Mouse (Mus musculus) midbrain, postnatal 0 days (tissue): ENCODE data around the gene Lama4. TPM values are rescaled to one million over a fixed set of nuclear protein-coding genes. Genes with fewer than 3 reads are reported as not detected.
A peak's percentile ranks its signal among the peaks of the same experiment; 100 is the strongest.

ENCODE experiments used
- ATAC-seq: fragments of 200-750 bp; cut with Nextera tagmentation; 2 replicates; pipeline ENCODE4 v1.8.0; 2017; ENCODE audit warnings: moderate number of reproducible peaks, mild to moderate bottlenecking, moderate TSS enrichment, moderate library complexity; ENCODE audit not compliant: low FRiP score
- DNase-seq: peaks from one replicate; pipeline ENCODE4 v3.0.0-alpha.2; 2015; ENCODE audit warnings: low spot score
- H3K27ac ChIP-seq: fragments of 300-500 bp; sonication (generic); 2 replicates; pipeline ENCODE4 v1.5.1; 2014; ENCODE audit warnings: low read depth, mild to moderate bottlenecking, low read length, mixed read lengths
- H3K27me3 ChIP-seq: fragments of 300-500 bp; sonication (generic); 2 replicates; pipeline ENCODE4 v1.6.1; 2014; ENCODE audit warnings: low read length, control low read depth, mixed read lengths; ENCODE audit not compliant: insufficient read depth
- H3K36me3 ChIP-seq: fragments of 300-500 bp; sonication (generic); 2 replicates; pipeline ENCODE4 v1.6.1; 2014; ENCODE audit warnings: low read length, control low read depth, mixed read lengths; ENCODE audit not compliant: insufficient read depth
- H3K4me1 ChIP-seq: fragments of 300-500 bp; sonication (generic); 2 replicates; pipeline ENCODE4 v1.6.1; 2014; ENCODE audit warnings: mild to moderate bottlenecking, control low read depth, antibody characterized with exemption, low read length, mixed read lengths; ENCODE audit not compliant: insufficient read depth
- H3K4me2 ChIP-seq: fragments of 300-500 bp; sonication (generic); 2 replicates; pipeline ENCODE4 v1.6.1; 2014; ENCODE audit warnings: low read depth, mild to moderate bottlenecking, low read length, mixed read lengths; ENCODE audit not compliant: poor library complexity, severe bottlenecking
- H3K4me3 ChIP-seq: fragments of 300-500 bp; sonication (generic); 2 replicates; pipeline ENCODE4 v1.5.1; 2014; ENCODE audit warnings: low read depth, mild to moderate bottlenecking, low read length, moderate library complexity
- H3K9ac ChIP-seq: fragments of 300-500 bp; sonication (generic); replicated peaks from 2 replicates; pipeline ENCODE4 v1.6.1; 2014; ENCODE audit warnings: mild to moderate bottlenecking, low read length, moderate library complexity, mixed read lengths; ENCODE audit not compliant: poor library complexity, severe bottlenecking
- H3K9me3 ChIP-seq: fragments of 300-500 bp; sonication (generic); 2 replicates; pipeline ENCODE4 v1.6.1; 2016; ENCODE audit warnings: low read length, control low read depth
- CTCF ChIP-seq: IDR thresholded peaks from 2 replicates; pipeline ENCODE4 v1.5.1; 2016; ENCODE audit warnings: antibody characterized with exemption, mild to moderate bottlenecking
- WGBS: fragments of 180-500 bp; shearing (Covaris S2); extraction: QIAGEN DNeasy Blood & Tissue Kit; methylation state at CpG from one replicate; pipeline ENCODE4 v1.1.7; 2014; 5-methylcytosine and 5-hydroxymethylcytosine counted together
- polyA plus RNA-seq: library from polyadenylated mRNA; unstranded; fragments of >200 nt; fragmentation: Nextera tagmentation; extraction: Ambion mirVana; gene quantifications from 2 replicates; pipeline ENCODE4 v1.2.1, GENCODE M21; 2015
- total RNA-seq: library from RNA; depleted of rRNA; stranded (reverse); fragments of >200 nt; gene quantifications from 2 replicates; pipeline ENCODE4 v1.2.3, GENCODE M21; 2014; rRNA removed

The Lama4 gene
- total and polyA plus RNA-seq, 2 experiments from 2014 or later = 12.6 to 20.2 TPM

- H3K9ac ChIP-seq = no peak overlapping the region
- H3K36me3 ChIP-seq = peaks cover 15% of the 10 kb centered on the region
- H3K27ac ChIP-seq = no peak overlapping the region
- H3K9me3 ChIP-seq = no peaks in the 10 kb centered on the region
- H3K27me3 ChIP-seq = no peaks in the 10 kb centered on the region
- no peak overlapping the region for H3K4me2 ChIP-seq
- WGBS = 87% methylated on average over 14 of the region's 14 CpGs
- no peak for TF ChIP-seq CTCF
- ATAC-seq (no peak), DNase-seq (no peak)
- H3K4me1 ChIP-seq = no peaks in the 10 kb centered on the region
- no peak overlapping the region for H3K4me3 ChIP-seq
These were observed 175.5 kb downstream of the Lama4 start for GRCm38 (mm10) chr10:39140843-39141242.

DNA sequence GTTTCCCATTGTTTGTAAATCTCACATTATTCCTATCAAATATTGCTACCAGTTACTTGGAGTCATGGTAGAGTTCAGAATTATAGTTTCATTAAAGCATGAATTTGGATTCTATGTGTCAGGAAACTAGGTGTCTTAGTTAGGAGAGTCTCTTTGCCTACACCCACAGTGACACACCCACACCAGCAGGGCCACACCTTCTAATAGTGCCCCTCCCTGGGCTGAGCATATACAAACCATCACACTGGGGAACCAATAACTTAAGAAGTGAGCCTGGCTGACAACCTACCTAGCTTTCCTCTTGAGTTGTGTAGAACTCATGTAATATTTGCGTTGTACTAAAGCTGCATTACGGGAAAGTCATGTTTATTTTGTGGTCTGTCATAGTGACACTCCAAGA, 176.1 kb downstream of the Lama4 start:
- ATAC-seq (no peak), DNase-seq (no peak)
- WGBS = 96% methylated on average over 2 of the region's 2 CpGs
- Histone ChIP-seq H3K9ac (no peak overlapping the region), H3K27me3 (no peaks in the 10 kb centered on the region), H3K27ac (no peak overlapping the region), H3K4me2 (no peak overlapping the region), H3K4me1 (no peaks in the 10 kb centered on the region), H3K9me3 (no peaks in the 10 kb centered on the region), H3K36me3 (peaks cover 15% of the 10 kb centered on the region), H3K4me3 (no peak overlapping the region)
- TF ChIP-seq CTCF = no peak

GRCm38 (mm10) chr10:39142216-39142615, 176.9 kb downstream of the Lama4 start:
- DNase-seq = no peak
- no peak overlapping the region for H3K4me3 ChIP-seq
- H3K4me1 ChIP-seq = no peaks in the 10 kb centered on the region
- no peak overlapping the region for H3K27ac ChIP-seq
- H3K27me3 ChIP-seq = no peaks in the 10 kb centered on the region
- no peak for TF ChIP-seq CTCF
- no peak overlapping the region for H3K4me2 ChIP-seq
- peaks cover 12% of the 10 kb centered on the region for H3K36me3 ChIP-seq
- H3K9me3 ChIP-seq = no peaks in the 10 kb centered on the region
- ATAC-seq = no peak
- 83% methylated on average over 12 of the region's 12 CpGs for WGBS
- H3K9ac ChIP-seq = no peak overlapping the region

DNA sequence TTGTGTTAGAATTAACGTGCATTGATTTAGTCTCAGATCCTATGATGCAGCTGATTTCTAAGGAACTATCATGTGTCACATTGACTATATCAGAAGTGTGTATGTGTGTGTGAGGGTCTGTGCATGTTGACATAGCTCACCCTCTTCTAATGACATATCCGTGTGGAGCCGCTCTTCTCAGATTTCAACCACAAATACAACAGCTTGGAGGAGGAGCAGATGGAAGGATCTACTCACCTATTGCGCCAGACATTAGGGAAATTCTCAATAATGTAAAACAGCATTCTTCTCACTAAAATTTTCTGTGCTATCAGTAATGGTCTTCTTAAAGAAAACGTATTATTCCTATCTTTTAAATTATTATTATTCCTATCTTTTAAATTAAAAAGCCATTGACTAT, 191.4 kb downstream of the Lama4 start:
- H3K27ac ChIP-seq = no peak overlapping the region
- no peaks in the 10 kb centered on the region for H3K9me3 ChIP-seq
- no peak overlapping the region for H3K4me2 ChIP-seq
- no peaks in the 10 kb centered on the region for H3K27me3 ChIP-seq
- H3K4me1 ChIP-seq = no peaks in the 10 kb centered on the region
- ATAC-seq = no peak
- no peak for DNase-seq
- WGBS = 95% methylated on average over 5 of the region's 5 CpGs
- no peak overlapping the region for H3K9ac ChIP-seq
- no peaks in the 10 kb centered on the region for H3K36me3 ChIP-seq
- TF ChIP-seq CTCF = no peak
- H3K4me3 ChIP-seq = no peak overlapping the region

GRCm38 (mm10) chr10:39157321-39157720, 192.0 kb downstream of the Lama4 start:
- ATAC-seq (no peak), DNase-seq (no peak)
- TF ChIP-seq CTCF = no peak
- H3K4me2 ChIP-seq = no peak overlapping the region
- H3K4me1 ChIP-seq = no peaks in the 10 kb centered on the region
- no peaks in the 10 kb centered on the region for H3K9me3 ChIP-seq
- no peaks in the 10 kb centered on the region for H3K27me3 ChIP-seq
- no peak overlapping the region for H3K9ac ChIP-seq
- no peak overlapping the region for H3K27ac ChIP-seq
- no peak overlapping the region for H3K4me3 ChIP-seq
- no peaks in the 10 kb centered on the region for H3K36me3 ChIP-seq
- WGBS = 97% methylated on average over 1 of the region's 1 CpGs

DNA sequence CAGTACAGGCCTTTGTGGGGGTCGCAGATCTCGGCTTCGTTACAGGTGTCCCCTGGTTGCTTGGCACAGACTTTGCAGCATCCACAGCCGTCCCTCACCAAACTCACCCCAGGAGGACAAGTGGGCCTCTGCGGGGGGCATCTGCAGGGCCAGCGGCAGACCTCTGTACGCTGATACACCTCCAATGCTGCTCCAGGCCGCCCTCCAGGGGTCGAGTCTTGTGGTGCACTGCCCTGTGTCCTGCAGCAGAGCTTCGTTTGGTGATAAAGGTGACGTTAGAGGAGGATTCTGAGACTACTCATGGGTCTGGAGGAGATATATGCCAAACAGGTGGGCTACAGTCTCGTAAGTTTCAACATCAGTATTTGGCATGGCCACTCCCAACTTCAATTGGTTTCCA, 193.0 kb downstream of the Lama4 start:
- no peaks in the 10 kb centered on the region for H3K27me3 ChIP-seq
- no peak overlapping the region for H3K4me3 ChIP-seq
- no peak overlapping the region for H3K9ac ChIP-seq
- no peaks in the 10 kb centered on the region for H3K36me3 ChIP-seq
- TF ChIP-seq CTCF = 0 out of 2 replicates have a peak, but pooled peaks have one; percentile 20
- no peak overlapping the region for H3K4me2 ChIP-seq
- 64% methylated on average over 12 of the region's 12 CpGs for WGBS
- DNase-seq (no peak), ATAC-seq (no peak)
- no peaks in the 10 kb centered on the region for H3K9me3 ChIP-seq
- H3K4me1 ChIP-seq = no peaks in the 10 kb centered on the region
- H3K27ac ChIP-seq = no peak overlapping the region

Other genes starting within 250 kb of the Lama4 start
- gene Rfpl4b, start 143.7 kb upstream of the Lama4 start, total RNA-seq = not detected in 2 replicates
- gene Rfpl4b, start 143.7 kb upstream of the Lama4 start, polyA plus RNA-seq = not detected in 2 replicates
- 15.3 and 33.0 TPM in 2 replicates for gene Fam229b, start 168.4 kb downstream of the Lama4 start, total RNA-seq
- 44.4 and 44.6 TPM in 2 replicates for gene Fam229b, start 168.4 kb downstream of the Lama4 start, polyA plus RNA-seq
- gene Tube1, start 168.5 kb downstream of the Lama4 start, total RNA-seq = 7.6 and 8.6 TPM in 2 replicates
- gene Tube1, start 168.5 kb downstream of the Lama4 start, polyA plus RNA-seq = 2.4 and 3.6 TPM in 2 replicates
- 0.38 and 0.93 TPM in 2 replicates for gene Ccn6, start 198.3 kb downstream of the Lama4 start, total RNA-seq
- gene Ccn6, start 198.3 kb downstream of the Lama4 start, polyA plus RNA-seq = 0.32 and 0.37 TPM in 2 replicates